Mouse (Mus musculus): ENCODE data around the gene Spag6. TPM values are rescaled to one million over a fixed set of nuclear protein-coding genes. Genes with fewer than 3 reads are reported as not detected.

The Spag6 gene
- polyA plus RNA-seq, 1 experiment = not detected

- no peak overlapping the region for H3K9ac ChIP-seq (ENCODE audit: low read depth, poor library complexity, severe bottlenecking)
- H3K4me3 ChIP-seq (ENCODE audit: low read depth, low read length) = no peak overlapping the region
- TF ChIP-seq POLR2A (IDR thresholded peaks at IDR 0.05; ENCODE audit: insufficient read depth, low read length) = no peak
- TF ChIP-seq EP300 (IDR thresholded peaks at IDR 0.05; ENCODE audit: insufficient read depth, low read depth, low read length) = no peak
- TF ChIP-seq CTCF (IDR thresholded peaks at IDR 0.05; ENCODE audit: low read depth, low read length) = no peak
- peaks cover 2% of the 10 kb centered on the region; the same call in 1 of the 2 replicates for H3K27me3 ChIP-seq (ENCODE audit: control insufficient read depth, insufficient read depth, low read length, poor library complexity, severe bottlenecking)
- H3K36me3 ChIP-seq (ENCODE audit: control insufficient read depth, insufficient read depth, low read length, poor library complexity, severe bottlenecking) = no peaks in the 10 kb centered on the region
- no peaks in the 10 kb centered on the region for H3K9me3 ChIP-seq (replicated peaks; ENCODE audit: control insufficient read depth, insufficient read depth, low read length, poor library complexity, severe bottlenecking)
- H3K27ac ChIP-seq (ENCODE audit: insufficient read depth, low read length) = no peak overlapping the region
- H3K4me1 ChIP-seq (ENCODE audit: control insufficient read depth, insufficient read depth, low read length) = no peaks in the 10 kb centered on the region
These were observed 78.6 kb downstream of the Spag6 start for GRCm38 (mm10) chr2:18772413-18772812.

GRCm38 (mm10) chr2:18774326-18774725 lies 80.5 kb downstream of the Spag6 start:
- Histone ChIP-seq H3K9ac (ENCODE audit: low read depth, poor library complexity, severe bottlenecking) (no peak overlapping the region), H3K9me3 (replicated peaks; ENCODE audit: control insufficient read depth, insufficient read depth, low read length, poor library complexity, severe bottlenecking) (no peaks in the 10 kb centered on the region), H3K27me3 (ENCODE audit: control insufficient read depth, insufficient read depth, low read length, poor library complexity, severe bottlenecking) (0 out of 2 replicates have a peak, but pooled peaks cover 1% of the 10 kb centered on the region), H3K4me3 (ENCODE audit: low read depth, low read length) (no peak overlapping the region), H3K27ac (ENCODE audit: insufficient read depth, low read length) (no peak overlapping the region), H3K4me1 (ENCODE audit: control insufficient read depth, insufficient read depth, low read length) (no peaks in the 10 kb centered on the region), H3K36me3 (ENCODE audit: control insufficient read depth, insufficient read depth, low read length, poor library complexity, severe bottlenecking) (no peaks in the 10 kb centered on the region)
- TF ChIP-seq POLR2A (IDR thresholded peaks at IDR 0.05; ENCODE audit: insufficient read depth, low read length) (no peak), CTCF (IDR thresholded peaks at IDR 0.05; ENCODE audit: low read depth, low read length) (no peak), EP300 (IDR thresholded peaks at IDR 0.05; ENCODE audit: insufficient read depth, low read depth, low read length) (no peak)

DNA sequence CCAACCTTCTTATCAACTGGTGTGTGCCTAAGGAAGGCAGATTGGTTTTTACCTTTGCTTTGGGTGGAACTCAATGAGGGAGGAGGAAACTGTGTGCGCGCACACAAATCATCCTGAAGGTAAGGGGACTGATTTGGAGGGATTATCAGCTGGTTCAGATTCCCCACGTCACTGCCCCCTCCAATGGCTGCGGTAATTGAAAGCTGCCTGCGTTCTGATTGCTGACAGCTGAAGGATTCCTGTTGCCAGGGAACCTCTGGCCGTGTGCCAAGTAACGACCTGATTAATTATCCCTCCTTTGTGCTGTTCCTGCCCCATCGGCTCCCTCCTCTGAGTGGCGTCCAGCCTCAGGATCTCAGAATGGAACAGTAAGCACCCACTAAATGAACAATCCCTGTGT lies 84.4 kb downstream of the Spag6 start:
- no peaks in the 10 kb centered on the region for H3K4me1 ChIP-seq (ENCODE audit: control insufficient read depth, insufficient read depth, low read length)
- no peak overlapping the region for H3K27ac ChIP-seq (ENCODE audit: insufficient read depth, low read length)
- no peak for TF ChIP-seq CTCF (IDR thresholded peaks at IDR 0.05; ENCODE audit: low read depth, low read length)
- H3K9ac ChIP-seq (ENCODE audit: low read depth, poor library complexity, severe bottlenecking) = no peak overlapping the region
- H3K27me3 ChIP-seq (ENCODE audit: control insufficient read depth, insufficient read depth, low read length, poor library complexity, severe bottlenecking) = no peaks in the 10 kb centered on the region
- H3K36me3 ChIP-seq (ENCODE audit: control insufficient read depth, insufficient read depth, low read length, poor library complexity, severe bottlenecking) = no peaks in the 10 kb centered on the region
- no peaks in the 10 kb centered on the region for H3K9me3 ChIP-seq (replicated peaks; ENCODE audit: control insufficient read depth, insufficient read depth, low read length, poor library complexity, severe bottlenecking)
- H3K4me3 ChIP-seq (ENCODE audit: low read depth, low read length) = no peak overlapping the region

DNA sequence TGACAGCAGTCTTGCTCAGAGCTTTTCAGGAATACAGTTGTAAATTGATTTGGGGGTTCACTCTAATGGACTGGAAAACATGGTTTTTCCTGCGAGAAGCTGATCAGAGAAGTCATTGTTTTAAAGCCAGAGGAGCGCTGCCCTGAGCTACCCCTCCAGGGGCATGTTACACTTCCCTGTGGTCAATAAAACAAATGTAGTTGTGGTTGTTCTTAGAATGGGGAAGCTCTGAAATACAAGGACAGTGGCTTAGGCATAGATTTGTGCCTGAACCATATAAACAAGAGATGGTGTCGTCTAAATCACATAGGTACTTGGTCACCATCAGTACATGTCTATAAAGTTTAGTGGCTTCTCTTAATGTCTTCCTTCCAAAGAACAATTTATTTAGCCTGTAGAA lies 86.0 kb downstream of the Spag6 start:
- TF ChIP-seq EP300 (IDR thresholded peaks at IDR 0.05; ENCODE audit: insufficient read depth, low read depth, low read length) (no peak), POLR2A (IDR thresholded peaks at IDR 0.05; ENCODE audit: insufficient read depth, low read length) (no peak), CTCF (IDR thresholded peaks at IDR 0.05; ENCODE audit: low read depth, low read length) (no peak)
- Histone ChIP-seq H3K9me3 (replicated peaks; ENCODE audit: control insufficient read depth, insufficient read depth, low read length, poor library complexity, severe bottlenecking) (no peaks in the 10 kb centered on the region), H3K4me3 (ENCODE audit: low read depth, low read length) (no peak overlapping the region), H3K4me1 (ENCODE audit: control insufficient read depth, insufficient read depth, low read length) (no peaks in the 10 kb centered on the region), H3K27me3 (ENCODE audit: control insufficient read depth, insufficient read depth, low read length, poor library complexity, severe bottlenecking) (no peaks in the 10 kb centered on the region; the same call in 1 of the 2 replicates), H3K9ac (ENCODE audit: low read depth, poor library complexity, severe bottlenecking) (no peak overlapping the region), H3K36me3 (ENCODE audit: control insufficient read depth, insufficient read depth, low read length, poor library complexity, severe bottlenecking) (no peaks in the 10 kb centered on the region), H3K27ac (ENCODE audit: insufficient read depth, low read length) (no peak overlapping the region)

DNA sequence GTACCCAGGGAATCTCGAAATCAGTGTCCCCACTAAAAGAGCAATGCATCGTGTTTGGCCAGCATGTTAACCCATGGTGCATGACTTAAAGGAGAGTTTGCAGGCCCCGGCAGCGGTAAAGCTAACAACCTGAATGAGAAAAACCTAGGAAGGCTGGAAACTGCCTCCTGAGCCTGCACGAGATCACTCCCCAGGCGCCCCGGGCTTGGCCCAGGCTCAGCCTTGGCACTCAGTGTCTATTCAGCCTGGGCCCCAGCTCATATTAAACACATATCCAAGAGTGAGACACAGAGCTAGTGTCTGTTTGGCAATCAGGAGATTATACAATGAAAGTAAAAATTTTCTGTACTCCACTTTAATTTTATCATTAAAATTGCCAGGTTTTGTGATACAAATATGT lies 87.5 kb downstream of the Spag6 start:
- H3K9me3 ChIP-seq (replicated peaks; ENCODE audit: control insufficient read depth, insufficient read depth, low read length, poor library complexity, severe bottlenecking) = no peaks in the 10 kb centered on the region
- no peaks in the 10 kb centered on the region for H3K36me3 ChIP-seq (ENCODE audit: control insufficient read depth, insufficient read depth, low read length, poor library complexity, severe bottlenecking)
- H3K27ac ChIP-seq (ENCODE audit: insufficient read depth, low read length) = no peak overlapping the region
- no peaks in the 10 kb centered on the region for H3K4me1 ChIP-seq (ENCODE audit: control insufficient read depth, insufficient read depth, low read length)
- no peak overlapping the region for H3K4me3 ChIP-seq (ENCODE audit: low read depth, low read length)
- TF ChIP-seq EP300 (IDR thresholded peaks at IDR 0.05; ENCODE audit: insufficient read depth, low read depth, low read length) = no peak
- no peak for TF ChIP-seq POLR2A (IDR thresholded peaks at IDR 0.05; ENCODE audit: insufficient read depth, low read length)
- TF ChIP-seq CTCF (IDR thresholded peaks at IDR 0.05; ENCODE audit: low read depth, low read length) = no peak
- no peaks in the 10 kb centered on the region; the same call in 1 of the 2 replicates for H3K27me3 ChIP-seq (ENCODE audit: control insufficient read depth, insufficient read depth, low read length, poor library complexity, severe bottlenecking)
- H3K9ac ChIP-seq (ENCODE audit: low read depth, poor library complexity, severe bottlenecking) = no peak overlapping the region

- Histone ChIP-seq H3K27ac (ENCODE audit: insufficient read depth, low read length) (no peak overlapping the region), H3K27me3 (ENCODE audit: control insufficient read depth, insufficient read depth, low read length, poor library complexity, severe bottlenecking) (no peaks in the 10 kb centered on the region)
These were observed 100.4 kb downstream of the Spag6 start for GRCm38 (mm10) chr2:18794261-18794660.

More at GRCm38 (mm10) chr2:18794261-18794660, 100.4 kb downstream of the Spag6 start:
- H3K9ac ChIP-seq (ENCODE audit: low read depth, poor library complexity, severe bottlenecking) = no peak overlapping the region
- no peak overlapping the region for H3K4me3 ChIP-seq (ENCODE audit: low read depth, low read length)
- H3K9me3 ChIP-seq (replicated peaks; ENCODE audit: control insufficient read depth, insufficient read depth, low read length, poor library complexity, severe bottlenecking) = no peaks in the 10 kb centered on the region
- no peaks in the 10 kb centered on the region for H3K36me3 ChIP-seq (ENCODE audit: control insufficient read depth, insufficient read depth, low read length, poor library complexity, severe bottlenecking)
- H3K4me1 ChIP-seq (ENCODE audit: control insufficient read depth, insufficient read depth, low read length) = no peaks in the 10 kb centered on the region
- TF ChIP-seq CTCF (IDR thresholded peaks at IDR 0.05; ENCODE audit: low read depth, low read length) = no peak
- TF ChIP-seq POLR2A (IDR thresholded peaks at IDR 0.05; ENCODE audit: insufficient read depth, low read length) = no peak
- TF ChIP-seq EP300 (IDR thresholded peaks at IDR 0.05; ENCODE audit: insufficient read depth, low read depth, low read length) = no peak

All from ES-Bruce4 (cell line).